Mouse (Mus musculus): ENCODE data around the gene Gprin1.

DNA sequence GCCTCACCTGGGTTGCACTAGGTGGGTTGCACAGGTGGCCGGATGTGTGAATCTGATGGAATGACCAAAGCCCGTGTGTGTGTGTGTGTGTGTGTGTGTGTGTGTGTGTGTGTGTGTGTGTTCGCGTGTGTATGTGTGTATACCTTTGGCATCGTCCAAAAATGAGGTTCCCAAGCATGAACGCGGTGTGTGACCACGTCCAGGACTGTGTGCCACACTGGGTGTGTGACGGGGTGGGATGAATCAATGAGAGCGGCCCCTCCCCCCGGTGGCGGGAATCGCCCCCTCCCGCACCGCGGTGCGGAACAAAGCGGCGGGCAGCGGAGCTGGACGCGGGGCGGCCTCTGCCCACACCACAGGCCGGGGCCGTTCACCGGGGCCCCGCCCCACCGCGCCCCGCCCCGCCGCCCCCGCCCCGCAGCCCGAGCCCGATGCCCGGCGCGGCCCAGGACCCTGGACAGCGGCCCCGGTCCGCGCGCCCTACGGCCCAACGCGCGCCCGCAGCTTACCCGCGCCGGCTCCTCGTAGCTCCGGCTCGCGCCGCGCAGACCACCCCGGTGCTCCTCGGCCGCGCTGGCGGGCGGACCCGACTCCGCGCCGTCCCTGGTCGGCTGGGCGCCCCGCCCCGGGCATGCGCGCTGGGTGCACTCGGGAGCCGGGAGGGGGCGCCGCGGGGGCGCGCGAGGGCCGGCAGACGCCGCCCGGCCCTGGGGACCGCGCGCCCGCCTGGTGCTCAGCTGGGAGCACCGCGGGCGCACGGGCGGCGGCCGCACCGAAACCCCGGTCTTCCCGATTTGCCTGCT, 412 bp downstream of the Gprin1 start:
- TF ChIP-seq CTCF (IDR thresholded peaks at IDR 0.05; ENCODE audit: low read depth, low read length) = no peak
- TF ChIP-seq POLR2A (IDR thresholded peaks at IDR 0.05; ENCODE audit: borderline replicate concordance, low read depth, low read length) = no peak

Data from bone marrow macrophage, adult 2 months (primary cell).